Mouse (Mus musculus) hindbrain, embryonic 10.5 days (tissue): ENCODE results near the gene Smim7. TPM values are rescaled to one million over a fixed set of nuclear protein-coding genes. Genes with fewer than 3 reads are reported as not detected.

Experiments used
- DNase-seq: peaks from one replicate; pipeline ENCODE4 v3.0.0-alpha.2; 2017; ENCODE audit warnings: low spot score
- H3K27ac ChIP-seq: fragments of 300-500 bp; sonication (generic); 2 replicates; pipeline ENCODE4 v1.5.1; 2016; ENCODE audit warnings: mild to moderate bottlenecking, moderate library complexity
- H3K27me3 ChIP-seq: fragments of 300-500 bp; sonication (generic); 2 replicates; pipeline ENCODE4 v1.6.1; 2016; ENCODE audit warnings: mild to moderate bottlenecking; ENCODE audit not compliant: poor library complexity, insufficient read depth, severe bottlenecking
- H3K36me3 ChIP-seq: fragments of 300-500 bp; sonication (generic); 2 replicates; pipeline ENCODE4 v1.6.1; 2016; ENCODE audit warnings: mild to moderate bottlenecking, moderate library complexity
- H3K4me1 ChIP-seq: fragments of 300-500 bp; sonication (generic); replicated peaks from 2 replicates; pipeline ENCODE4 v1.6.1; 2016; ENCODE audit warnings: mild to moderate bottlenecking
- H3K4me3 ChIP-seq: fragments of 300-500 bp; sonication (generic); 2 replicates; pipeline ENCODE4 v1.5.1; 2016; ENCODE audit warnings: mild to moderate bottlenecking, moderate library complexity
- H3K9me3 ChIP-seq: fragments of 300-500 bp; sonication (generic); 2 replicates; pipeline ENCODE4 v1.6.1; 2016; ENCODE audit warnings: mild to moderate bottlenecking, moderate library complexity
- WGBS: fragments of 180-500 bp; shearing (Covaris S2); methylation state at CpG from one replicate; pipeline ENCODE4 v1.1.7; 2016; 5-methylcytosine and 5-hydroxymethylcytosine counted together
- polyA plus RNA-seq: library from polyadenylated mRNA; unstranded; fragments of >200 nt; fragmentation: Nextera tagmentation; extraction: Ambion mirVana; gene quantifications from 2 replicates; pipeline ENCODE4 v1.2.1, GENCODE M21; 2016

The Smim7 gene
- polyA plus RNA-seq: 113 and 125 TPM in 2 replicates

DNA sequence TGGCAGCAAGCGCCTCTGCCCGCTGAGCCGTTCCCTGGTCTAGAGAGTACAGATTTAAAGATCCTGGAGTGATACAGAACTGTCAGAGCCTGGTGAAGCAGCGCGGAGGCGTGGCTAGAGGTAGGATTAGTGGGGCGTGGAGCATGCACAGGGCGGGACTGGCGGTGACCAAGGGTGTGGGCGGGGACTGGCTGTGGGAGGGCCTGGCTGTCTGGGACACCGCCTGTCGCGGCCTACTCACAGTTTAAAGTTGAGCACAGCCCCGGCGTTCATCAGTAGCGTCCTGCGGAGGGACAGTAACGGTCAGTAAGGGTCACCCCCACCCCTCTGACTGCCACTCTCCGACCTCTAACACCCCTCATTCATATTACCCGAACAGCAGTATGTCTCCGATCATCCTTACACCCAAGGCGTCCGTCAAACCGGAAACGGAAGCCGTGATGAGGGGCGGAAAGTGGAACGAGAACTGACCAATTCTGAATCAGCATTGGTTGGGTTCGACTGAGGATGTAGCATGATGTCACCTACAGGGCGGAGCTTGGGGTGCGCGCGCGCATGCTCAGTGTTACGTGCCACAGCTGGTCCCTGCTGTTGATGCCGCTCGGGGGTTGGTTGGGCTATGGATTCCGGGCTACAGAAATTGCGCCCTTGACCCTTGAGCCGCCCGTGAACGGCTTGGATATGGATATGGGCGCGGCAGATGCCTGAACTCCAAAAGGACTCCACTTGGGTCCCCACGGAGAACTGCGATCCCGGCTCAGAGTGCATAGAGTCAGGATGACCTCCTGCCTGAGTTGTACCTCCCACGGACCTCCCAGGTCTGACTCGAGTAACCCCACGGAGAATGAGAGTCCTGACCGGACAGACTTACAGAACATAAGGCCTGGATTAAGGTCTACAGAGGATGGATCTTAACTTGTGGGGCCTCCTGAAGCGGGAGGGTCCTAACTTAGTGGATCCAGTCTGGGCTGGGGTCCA lies at the start of gene Smim7:
Gene Smim7 (minus strand): TSS at position 456 of the 978 bp plus-strand sequence.
- H3K27me3 ChIP-seq: no peaks in the 10 kb centered on the region
- peaks cover 32% of the 10 kb centered on the region for H3K4me1 ChIP-seq
- peak within 1 kb of the TSS; percentile 93 for H3K27ac ChIP-seq
- peaks cover 39% of the 10 kb centered on the region for H3K36me3 ChIP-seq
- WGBS: under 1% methylated on average over 52 of the region's 52 CpGs
- H3K4me3 ChIP-seq: peak within 1 kb of the TSS; percentile 76
- peak; percentile 98 for DNase-seq
- no peaks in the 10 kb centered on the region for H3K9me3 ChIP-seq

DNA sequence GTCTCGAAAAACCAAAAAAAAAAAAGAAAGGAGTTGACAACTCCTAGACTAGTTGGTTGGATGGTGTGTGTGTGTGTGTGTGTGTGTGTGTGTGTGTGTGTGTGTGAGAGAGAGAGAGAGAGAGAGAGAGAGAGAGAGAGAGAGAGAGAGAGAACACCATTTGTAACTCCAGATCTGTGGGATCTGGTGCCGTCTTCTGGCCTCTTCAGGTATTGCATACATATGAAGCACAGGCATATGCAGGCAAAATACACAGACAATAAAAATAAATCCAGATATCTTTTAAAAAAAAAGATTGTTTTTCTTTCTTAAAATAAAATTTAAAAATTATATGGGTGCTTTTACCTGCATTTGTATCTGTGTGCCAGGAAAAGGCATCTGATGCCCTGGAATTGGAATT lies 19.3 kb upstream of the Smim7 start:
- Histone ChIP-seq H3K27me3 (no peaks in the 10 kb centered on the region), H3K36me3 (no peaks in the 10 kb centered on the region), H3K4me1 (no peaks in the 10 kb centered on the region), H3K27ac (no peak overlapping the region), H3K9me3 (no peaks in the 10 kb centered on the region), H3K4me3 (no peak overlapping the region)
- DNase-seq: peak; percentile 26
- WGBS: 62% methylated on average over 2 of the region's 2 CpGs

DNA sequence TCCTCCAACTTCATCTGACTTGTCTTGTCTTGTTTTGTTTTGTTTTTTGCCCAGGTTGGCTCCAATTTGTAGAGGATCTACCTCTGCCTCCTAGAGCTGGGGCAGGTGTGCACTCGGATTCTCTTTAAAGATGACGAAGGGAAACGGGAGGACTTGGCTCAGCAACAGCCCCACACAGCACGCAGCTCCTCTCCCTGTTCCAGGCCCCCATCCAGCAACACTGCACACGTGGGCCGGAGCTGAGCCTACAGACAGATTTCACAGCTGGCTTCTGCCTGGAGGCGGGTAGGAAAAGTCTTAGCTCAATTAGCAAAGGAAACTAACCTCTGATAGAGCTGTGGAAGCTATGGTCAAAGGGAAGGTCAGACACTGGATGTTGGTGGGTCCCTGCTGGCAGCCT lies 18.4 kb upstream of the Smim7 start:
- Histone ChIP-seq H3K4me3 (no peak overlapping the region), H3K27ac (no peak overlapping the region), H3K4me1 (no peaks in the 10 kb centered on the region), H3K36me3 (no peaks in the 10 kb centered on the region), H3K27me3 (no peaks in the 10 kb centered on the region), H3K9me3 (no peaks in the 10 kb centered on the region)
- DNase-seq: no peak
- 81% methylated on average over 7 of the region's 7 CpGs for WGBS

DNA sequence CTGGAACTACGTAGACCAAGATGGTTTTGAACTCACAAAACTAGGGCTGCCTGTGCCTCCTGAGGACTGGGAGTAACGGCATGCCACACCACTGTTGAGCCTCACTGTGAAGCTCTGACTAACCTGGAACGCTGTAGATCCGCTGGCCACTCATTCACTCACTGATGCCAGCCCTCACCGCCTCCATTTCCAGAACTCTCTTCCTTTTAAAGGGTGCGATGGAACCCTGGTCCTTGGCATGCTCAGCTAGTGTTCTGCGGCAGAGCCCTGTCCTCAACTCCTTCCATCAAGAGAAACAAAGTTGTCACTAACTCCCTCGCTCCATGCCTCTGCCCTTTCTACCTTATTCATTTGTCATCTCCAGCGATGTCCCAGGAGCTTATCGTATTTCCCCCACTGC lies 18.0 kb upstream of the Smim7 start:
- no peaks in the 10 kb centered on the region for H3K9me3 ChIP-seq
- 90% methylated on average over 10 of the region's 10 CpGs for WGBS
- H3K4me1 ChIP-seq: no peaks in the 10 kb centered on the region
- no peaks in the 10 kb centered on the region for H3K36me3 ChIP-seq
- no peak overlapping the region for H3K4me3 ChIP-seq
- no peak for DNase-seq
- H3K27ac ChIP-seq: no peak overlapping the region
- H3K27me3 ChIP-seq: no peaks in the 10 kb centered on the region

DNA sequence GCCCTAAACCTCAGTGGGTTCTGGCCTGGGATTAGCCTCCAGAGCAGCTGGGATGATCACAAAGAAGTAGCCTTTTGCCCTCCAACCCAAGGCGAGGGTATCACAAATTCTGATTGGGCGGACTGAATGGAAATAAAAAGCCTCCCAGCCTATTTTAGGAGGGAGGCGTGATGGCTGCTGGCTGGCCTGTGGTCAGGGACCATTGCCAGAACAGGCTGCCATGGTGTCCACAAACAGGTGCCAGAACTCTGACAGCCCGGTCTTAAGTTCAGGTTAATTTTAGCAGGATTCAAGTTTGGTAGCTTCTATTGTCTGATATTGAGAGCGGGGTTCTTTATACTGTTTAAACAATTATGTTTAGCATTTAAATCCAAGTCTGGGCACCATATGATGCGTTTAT lies 16.9 kb upstream of the Smim7 start:
- Histone ChIP-seq H3K36me3 (no peaks in the 10 kb centered on the region), H3K9me3 (no peaks in the 10 kb centered on the region), H3K4me3 (no peak overlapping the region), H3K27me3 (no peaks in the 10 kb centered on the region), H3K4me1 (no peaks in the 10 kb centered on the region), H3K27ac (no peak overlapping the region)
- no peak for DNase-seq
- WGBS: 77% methylated on average over 6 of the region's 6 CpGs

DNA sequence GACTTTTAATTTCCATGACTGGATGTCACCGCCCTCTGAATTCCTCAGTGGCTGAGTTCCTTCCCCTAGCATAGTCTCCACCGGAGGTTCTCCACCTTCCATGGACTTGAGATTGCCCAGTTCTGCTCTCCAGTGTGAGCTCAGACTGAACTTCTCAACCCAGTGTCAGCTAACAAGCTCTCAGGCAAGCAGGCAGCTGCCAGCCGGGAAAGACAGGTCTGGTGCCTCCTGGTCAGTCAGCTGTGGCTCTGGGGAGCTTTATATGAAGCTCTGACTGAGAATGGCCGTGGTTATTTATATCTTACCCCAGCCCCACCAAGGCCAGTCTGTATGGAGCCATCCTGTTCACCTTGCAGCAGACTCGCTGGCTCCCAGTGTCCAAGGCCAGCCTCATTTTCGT lies 13.5 kb upstream of the Smim7 start:
- peaks cover 3% of the 10 kb centered on the region; the same call in 1 of the 2 replicates for H3K36me3 ChIP-seq
- H3K4me1 ChIP-seq: no peaks in the 10 kb centered on the region
- no peaks in the 10 kb centered on the region for H3K27me3 ChIP-seq
- no peak for DNase-seq
- H3K9me3 ChIP-seq: no peaks in the 10 kb centered on the region
- WGBS: 87% methylated on average over 6 of the region's 6 CpGs
- no peak overlapping the region for H3K27ac ChIP-seq
- H3K4me3 ChIP-seq: no peak overlapping the region

DNA sequence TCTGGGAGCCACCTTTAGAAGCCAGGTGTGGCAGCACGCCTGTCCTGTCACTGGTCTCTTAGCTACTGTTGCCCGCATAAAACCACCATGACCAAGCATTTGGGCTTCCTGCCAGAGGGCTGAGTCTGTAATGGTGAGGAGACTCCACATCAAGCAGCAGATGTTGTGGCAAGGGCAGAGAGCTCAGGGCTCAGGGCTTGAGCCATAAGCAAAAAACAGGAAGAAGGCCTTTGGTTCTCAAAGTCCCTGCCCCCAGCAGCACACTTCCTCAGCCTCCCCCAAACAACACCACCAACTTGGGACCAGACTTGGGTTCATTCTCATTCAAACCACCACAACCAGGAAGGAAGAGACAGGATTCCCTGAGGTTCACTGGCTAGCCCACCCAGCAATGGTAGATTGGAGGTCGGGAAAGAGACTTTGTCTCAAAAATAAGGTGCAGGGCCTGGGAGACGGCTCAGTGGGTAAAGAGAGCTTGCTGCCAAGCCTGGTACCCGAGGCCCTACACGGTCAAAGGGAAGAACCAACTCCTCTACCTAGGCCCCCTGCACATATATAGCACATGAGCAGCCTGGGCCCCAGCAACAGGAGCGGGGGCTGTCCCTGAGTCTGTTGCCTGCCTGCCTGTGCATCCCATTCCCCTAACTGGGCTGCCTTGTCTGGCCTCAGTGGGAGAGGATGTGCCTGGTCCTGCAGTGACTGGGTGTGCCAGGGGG lies 12.3 kb upstream of the Smim7 start:
- 90% methylated on average over 7 of the region's 7 CpGs for WGBS
- DNase-seq: no peak
- Histone ChIP-seq H3K4me3 (no peak overlapping the region), H3K9me3 (no peaks in the 10 kb centered on the region), H3K27me3 (no peaks in the 10 kb centered on the region), H3K36me3 (peaks cover 3% of the 10 kb centered on the region; the same call in 1 of the 2 replicates), H3K4me1 (no peaks in the 10 kb centered on the region), H3K27ac (no peak overlapping the region)

DNA sequence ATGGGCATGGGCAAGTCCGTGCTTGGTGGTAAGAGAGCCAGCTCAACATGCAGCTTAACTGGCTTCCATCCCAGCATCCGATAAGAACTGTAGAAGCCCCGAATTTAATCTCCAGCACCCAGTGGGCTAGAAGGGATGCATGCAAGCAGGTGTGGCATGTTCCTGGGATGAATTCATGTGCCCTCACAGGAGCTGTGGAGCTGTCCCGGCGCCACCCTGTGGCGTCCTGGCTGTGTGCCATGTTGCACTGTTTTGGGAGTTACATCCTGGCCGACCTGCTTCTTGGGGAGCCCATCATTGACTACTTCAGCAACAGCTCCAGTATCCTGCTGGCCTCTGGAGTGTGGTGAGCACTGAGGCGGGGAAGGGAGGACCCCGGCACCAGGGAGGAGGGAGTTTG lies 8.5 kb upstream of the Smim7 start:
- Histone ChIP-seq H3K9me3 (no peaks in the 10 kb centered on the region), H3K36me3 (peaks cover 3% of the 10 kb centered on the region; the same call in 1 of the 2 replicates), H3K27me3 (no peaks in the 10 kb centered on the region), H3K4me1 (no peaks in the 10 kb centered on the region), H3K4me3 (no peak overlapping the region), H3K27ac (no peak overlapping the region)
- 70% methylated on average over 9 of the region's 9 CpGs for WGBS
- DNase-seq: no peak

DNA sequence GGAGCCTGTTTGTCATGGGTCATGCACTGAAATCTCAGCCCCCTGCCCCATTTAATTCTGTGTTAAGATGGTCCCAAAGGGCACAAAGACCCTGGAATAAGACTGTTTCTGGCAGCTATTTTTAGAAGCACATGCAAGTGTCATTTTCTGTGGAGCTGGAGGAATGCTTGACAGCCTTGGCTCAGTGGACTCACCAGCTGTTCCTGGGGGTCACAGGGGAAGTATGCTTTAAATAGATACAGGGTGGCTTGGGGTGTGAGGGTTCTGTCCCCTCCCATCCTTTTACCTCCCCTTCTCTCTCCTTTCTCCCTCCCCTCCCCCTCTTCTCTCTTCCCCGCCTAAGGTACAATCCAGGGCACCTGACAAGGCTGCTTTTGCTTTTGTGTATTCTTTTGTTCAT lies 7.1 kb upstream of the Smim7 start:
- no peaks in the 10 kb centered on the region for H3K9me3 ChIP-seq
- H3K4me3 ChIP-seq: no peak overlapping the region
- DNase-seq: no peak
- no peak overlapping the region for H3K27ac ChIP-seq
- 81% methylated on average over 1 of the region's 1 CpGs for WGBS
- H3K36me3 ChIP-seq: peaks cover 3% of the 10 kb centered on the region; the same call in 1 of the 2 replicates
- H3K4me1 ChIP-seq: peaks cover 8% of the 10 kb centered on the region
- H3K27me3 ChIP-seq: no peaks in the 10 kb centered on the region

DNA sequence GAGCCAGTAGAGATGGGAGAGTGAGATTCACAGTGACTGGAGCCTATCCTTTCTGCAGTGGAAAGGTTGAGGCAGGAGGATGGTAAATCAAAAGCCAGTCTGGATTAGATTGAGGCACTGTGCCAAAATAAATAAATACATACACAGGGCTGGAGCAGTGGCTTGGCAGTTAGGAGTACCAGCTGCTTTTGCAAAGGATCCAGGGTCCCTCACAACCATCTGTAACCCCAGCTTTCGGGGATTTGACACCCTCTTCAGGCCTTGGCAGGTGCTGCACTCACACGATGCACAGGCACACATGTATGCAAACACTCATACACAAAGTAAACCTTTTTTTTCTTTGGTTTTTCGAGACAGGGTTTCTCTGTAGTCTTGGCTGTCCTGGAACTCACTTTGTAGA lies 6.4 kb upstream of the Smim7 start:
- DNase-seq: no peak
- Histone ChIP-seq H3K27me3 (no peaks in the 10 kb centered on the region), H3K9me3 (no peaks in the 10 kb centered on the region), H3K36me3 (peaks cover 3% of the 10 kb centered on the region; the same call in 1 of the 2 replicates), H3K27ac (no peak overlapping the region), H3K4me1 (peaks cover 15% of the 10 kb centered on the region), H3K4me3 (no peak overlapping the region)
- 84% methylated on average over 3 of the region's 3 CpGs for WGBS

DNA sequence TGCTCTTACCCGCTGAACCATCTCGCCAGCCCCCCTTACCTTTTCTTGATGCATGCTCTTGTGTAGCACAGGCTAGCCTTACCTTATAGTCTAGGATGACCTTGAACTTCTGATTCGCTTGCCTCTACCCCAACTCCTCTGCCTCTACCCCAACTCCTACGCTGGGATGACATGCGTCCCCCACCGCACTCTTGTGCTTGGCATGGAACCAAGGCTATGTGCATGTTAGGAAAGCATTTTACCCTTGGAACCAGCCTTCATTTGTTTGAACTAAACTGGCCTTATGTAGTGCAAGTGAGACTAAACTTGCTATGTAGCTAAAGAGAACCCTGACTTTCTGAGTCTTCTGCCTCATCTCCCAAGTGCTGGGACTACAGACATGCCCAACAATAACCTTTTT lies 5.0 kb upstream of the Smim7 start:
- DNase-seq: no peak
- no peaks in the 10 kb centered on the region for H3K9me3 ChIP-seq
- peaks cover 22% of the 10 kb centered on the region for H3K4me1 ChIP-seq
- H3K36me3 ChIP-seq: no peaks in the 10 kb centered on the region
- H3K4me3 ChIP-seq: no peak overlapping the region
- no peak overlapping the region for H3K27ac ChIP-seq
- WGBS: 93% methylated on average over 6 of the region's 6 CpGs
- no peaks in the 10 kb centered on the region for H3K27me3 ChIP-seq

DNA sequence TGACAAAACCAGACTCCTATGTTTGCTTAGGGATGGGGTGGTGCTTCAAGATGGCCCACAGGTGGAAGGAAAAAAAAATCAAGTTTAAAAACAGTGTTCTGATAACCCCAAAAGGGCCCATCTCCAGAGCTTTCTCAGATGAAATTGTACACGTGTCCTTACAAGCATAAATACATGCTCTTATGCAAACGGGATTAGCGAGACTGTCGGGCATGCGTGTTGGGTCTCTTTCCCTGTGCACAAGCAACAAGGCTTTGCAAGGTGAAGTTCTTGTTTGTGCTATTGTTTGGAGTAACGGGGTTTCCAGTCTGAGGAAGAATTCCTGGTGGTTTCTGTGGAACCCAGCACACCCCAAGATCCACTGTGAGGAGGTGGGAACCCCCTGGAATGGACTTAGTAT lies 2.6 kb upstream of the Smim7 start:
- H3K4me1 ChIP-seq: peaks cover 32% of the 10 kb centered on the region
- H3K36me3 ChIP-seq: peaks cover 13% of the 10 kb centered on the region
- no peaks in the 10 kb centered on the region for H3K9me3 ChIP-seq
- H3K4me3 ChIP-seq: no peak overlapping the region
- DNase-seq: no peak
- H3K27ac ChIP-seq: no peak overlapping the region
- 89% methylated on average over 6 of the region's 6 CpGs for WGBS
- H3K27me3 ChIP-seq: no peaks in the 10 kb centered on the region

DNA sequence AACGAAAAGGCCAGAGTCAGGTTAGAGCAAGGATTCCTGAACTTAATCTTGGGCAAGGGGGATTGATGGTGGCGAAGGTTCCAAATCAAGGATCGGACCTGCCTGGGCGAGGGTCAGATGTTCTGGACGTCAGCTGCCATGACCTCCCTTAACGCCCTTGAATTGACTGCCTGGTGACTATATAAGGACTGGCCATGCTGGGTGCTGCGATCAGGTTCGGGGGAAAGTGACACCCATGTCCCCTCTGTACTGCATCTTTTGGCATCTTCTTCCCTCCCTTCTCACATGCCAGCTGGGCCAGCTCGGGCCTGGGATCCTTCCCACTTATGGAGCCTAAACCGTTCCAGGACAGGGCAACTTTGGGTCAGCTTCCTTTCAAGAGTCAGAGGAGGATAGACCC lies 1.6 kb upstream of the Smim7 start:
- no peak for DNase-seq

More for the DNA sequence above, 1.6 kb upstream of the Smim7 start:
- Histone ChIP-seq H3K27me3 (no peaks in the 10 kb centered on the region), H3K36me3 (peaks cover 23% of the 10 kb centered on the region), H3K9me3 (no peaks in the 10 kb centered on the region), H3K4me1 (peaks cover 32% of the 10 kb centered on the region), H3K4me3 (peak overlapping the region; percentile 76), H3K27ac (peak overlapping the region; percentile 93)
- WGBS: 6% methylated on average over 10 of the region's 10 CpGs
